Mouse (Mus musculus) cerebellum, postnatal 4 days (tissue): ENCODE measurements around the gene Snx6.
A peak's percentile ranks its signal among the peaks of the same experiment; 100 is the strongest.

Source experiments
- DNase-seq, 2 experiments: peaks; one replicate each; pipeline ENCODE4 v3.0.0; 2022; ENCODE audit warnings: low spot score in 2 of 2, mixed read lengths in 1 of 2

Gene Snx6

GRCm38 (mm10) chr12:54709691-54710493 is 85.6 kb downstream of the Snx6 start:
- DNase-seq, result peak in 1 of 2 experiments; percentile 0

- DNase-seq, result no peak
Measured at GRCm38 (mm10) chr12:54699394-54699793, 96.1 kb downstream of the Snx6 start.

GRCm38 (mm10) chr12:54697791-54698250 is 97.7 kb downstream of the Snx6 start:
- DNase-seq, result peak in 1 of 2 experiments; percentile 17

GRCm38 (mm10) chr12:54697003-54697597 is 98.4 kb downstream of the Snx6 start:
- peak in 1 of 2 experiments; percentile 12 for DNase-seq
